Mouse (Mus musculus): ENCODE results near the gene Ensa. TPM values are rescaled to one million over a fixed set of nuclear protein-coding genes. Genes with fewer than 3 reads are reported as not detected.

Gene Ensa
- total and polyA plus RNA-seq, 2 experiments from 2014 or later: 38.5 to 49.6 TPM

GRCm38 (mm10) chr3:95679551-95679950 lies 54.8 kb downstream of the Ensa start:
- DNase-seq (ENCODE audit: low spot score) (no peak), ATAC-seq (ENCODE audit: insufficient read depth, low read depth) (no peak)
- Histone ChIP-seq H3K27me3 (ENCODE audit: control insufficient read depth, insufficient read depth, low read length) (no peaks in the 10 kb centered on the region), H3K9ac (replicated peaks; ENCODE audit: low read depth, low read length) (no peak overlapping the region), H3K4me3 (ENCODE audit: low read depth, low read length) (no peak overlapping the region), H3K27ac (ENCODE audit: low read depth) (no peak overlapping the region), H3K9me3 (replicated peaks; ENCODE audit: control insufficient read depth, low read length) (no peaks in the 10 kb centered on the region), H3K36me3 (replicated peaks; ENCODE audit: control insufficient read depth, insufficient read depth, low read length) (peaks cover 12% of the 10 kb centered on the region), H3K4me1 (ENCODE audit: control insufficient read depth, insufficient read depth) (peaks cover 20% of the 10 kb centered on the region), H3K4me2 (ENCODE audit: low read depth, low read length) (no peak overlapping the region)
- WGBS: 91% methylated on average over 8 of the region's 8 CpGs
- TF ChIP-seq CTCF (IDR thresholded peaks at IDR 0.05; ENCODE audit: low read depth) (no peak), EP300 (IDR thresholded peaks at IDR 0.05; ENCODE audit: low read depth) (no peak)

GRCm38 (mm10) chr3:95680673-95681072 lies 55.9 kb downstream of the Ensa start:
- Histone ChIP-seq H3K9me3 (replicated peaks; ENCODE audit: control insufficient read depth, low read length) (no peaks in the 10 kb centered on the region), H3K4me3 (ENCODE audit: low read depth, low read length) (no peak overlapping the region), H3K9ac (replicated peaks; ENCODE audit: low read depth, low read length) (no peak overlapping the region), H3K4me1 (ENCODE audit: control insufficient read depth, insufficient read depth) (peaks cover 12% of the 10 kb centered on the region), H3K4me2 (ENCODE audit: low read depth, low read length) (no peak overlapping the region), H3K27ac (ENCODE audit: low read depth) (no peak overlapping the region), H3K36me3 (replicated peaks; ENCODE audit: control insufficient read depth, insufficient read depth, low read length) (peaks cover 12% of the 10 kb centered on the region), H3K27me3 (ENCODE audit: control insufficient read depth, insufficient read depth, low read length) (no peaks in the 10 kb centered on the region)
- DNase-seq (ENCODE audit: low spot score) (no peak), ATAC-seq (ENCODE audit: insufficient read depth, low read depth) (no peak)
- WGBS: 66% methylated on average over 6 of the region's 6 CpGs
- TF ChIP-seq CTCF (IDR thresholded peaks at IDR 0.05; ENCODE audit: low read depth) (no peak), EP300 (IDR thresholded peaks at IDR 0.05; ENCODE audit: low read depth) (no peak)

- H3K36me3 ChIP-seq (replicated peaks; ENCODE audit: control insufficient read depth, insufficient read depth, low read length): peaks cover 12% of the 10 kb centered on the region
- peaks cover 13% of the 10 kb centered on the region for H3K4me1 ChIP-seq (ENCODE audit: control insufficient read depth, insufficient read depth)
- ATAC-seq (ENCODE audit: insufficient read depth, low read depth) (no peak), DNase-seq (ENCODE audit: low spot score) (no peak)
- H3K27me3 ChIP-seq (ENCODE audit: control insufficient read depth, insufficient read depth, low read length): no peaks in the 10 kb centered on the region
- no peak overlapping the region for H3K4me3 ChIP-seq (ENCODE audit: low read depth, low read length)
- no peak overlapping the region for H3K4me2 ChIP-seq (ENCODE audit: low read depth, low read length)
- WGBS: 19% methylated on average over 11 of the region's 11 CpGs
- H3K9ac ChIP-seq (replicated peaks; ENCODE audit: low read depth, low read length): no peak overlapping the region
- no peak for TF ChIP-seq CTCF (IDR thresholded peaks at IDR 0.05; ENCODE audit: low read depth)
- H3K9me3 ChIP-seq (replicated peaks; ENCODE audit: control insufficient read depth, low read length): no peaks in the 10 kb centered on the region
- no peak overlapping the region for H3K27ac ChIP-seq (ENCODE audit: low read depth)
These were observed 56.6 kb downstream of the Ensa start for GRCm38 (mm10) chr3:95681365-95681764.

Other genes starting within 250 kb of the Ensa start
- not detected in 2 replicates for gene 4930558C23Rik, start 222.2 kb upstream of the Ensa start, total RNA-seq (2014; rRNA removed; ENCODE audit: low replicate concordance)
- gene 4930558C23Rik, start 222.2 kb upstream of the Ensa start, polyA plus RNA-seq (2015; fragmentation: Nextera tagmentation; extraction: Ambion mirVana): not detected in 2 replicates
- gene Arnt, start 190.6 kb upstream of the Ensa start, total RNA-seq (2014; rRNA removed; ENCODE audit: low replicate concordance): 20.6 and 22.4 TPM in 2 replicates
- gene Arnt, start 190.6 kb upstream of the Ensa start, polyA plus RNA-seq (2015; fragmentation: Nextera tagmentation; extraction: Ambion mirVana): 20.1 and 23.0 TPM in 2 replicates
- gene Ctsk, start 125.7 kb upstream of the Ensa start, total RNA-seq (2014; rRNA removed; ENCODE audit: low replicate concordance): 5.4 and 11.6 TPM in 2 replicates
- 18.9 and 19.7 TPM in 2 replicates for gene Ctsk, start 125.7 kb upstream of the Ensa start, polyA plus RNA-seq (2015; fragmentation: Nextera tagmentation; extraction: Ambion mirVana)
- gene Ctss, start 98.2 kb upstream of the Ensa start, total RNA-seq (2014; rRNA removed; ENCODE audit: low replicate concordance): 6.4 and 9.9 TPM in 2 replicates
- 17.0 and 17.5 TPM in 2 replicates for gene Ctss, start 98.2 kb upstream of the Ensa start, polyA plus RNA-seq (2015; fragmentation: Nextera tagmentation; extraction: Ambion mirVana)
- gene Hormad1, start 65.3 kb upstream of the Ensa start, total RNA-seq (2014; rRNA removed; ENCODE audit: low replicate concordance): not detected in 2 replicates
- not detected in 2 replicates for gene Hormad1, start 65.3 kb upstream of the Ensa start, polyA plus RNA-seq (2015; fragmentation: Nextera tagmentation; extraction: Ambion mirVana)
- gene Golph3l, start 36.1 kb upstream of the Ensa start, total RNA-seq (2014; rRNA removed; ENCODE audit: low replicate concordance): 11.2 and 15.2 TPM in 2 replicates
- 18.0 and 21.0 TPM in 2 replicates for gene Golph3l, start 36.1 kb upstream of the Ensa start, polyA plus RNA-seq (2015; fragmentation: Nextera tagmentation; extraction: Ambion mirVana)
- 213 and 278 TPM in 2 replicates for gene Mcl1, start 33.8 kb downstream of the Ensa start, total RNA-seq (2014; rRNA removed; ENCODE audit: low replicate concordance)
- gene Mcl1, start 33.8 kb downstream of the Ensa start, polyA plus RNA-seq (2015; fragmentation: Nextera tagmentation; extraction: Ambion mirVana): 50.1 and 51.9 TPM in 2 replicates
- 20.2 and 23.8 TPM in 2 replicates for gene Adamtsl4, start 62.9 kb downstream of the Ensa start, total RNA-seq (2014; rRNA removed; ENCODE audit: low replicate concordance)
- gene Adamtsl4, start 62.9 kb downstream of the Ensa start, polyA plus RNA-seq (2015; fragmentation: Nextera tagmentation; extraction: Ambion mirVana): 7.5 and 11.2 TPM in 2 replicates
- 22.9 and 63.8 TPM in 2 replicates for gene Ecm1, start 114.6 kb downstream of the Ensa start, total RNA-seq (2014; rRNA removed; ENCODE audit: low replicate concordance)
- 55.8 and 59.6 TPM in 2 replicates for gene Ecm1, start 114.6 kb downstream of the Ensa start, polyA plus RNA-seq (2015; fragmentation: Nextera tagmentation; extraction: Ambion mirVana)
- gene Tars2, start 135.2 kb downstream of the Ensa start, total RNA-seq (2014; rRNA removed; ENCODE audit: low replicate concordance): 43.5 and 47.1 TPM in 2 replicates
- 30.0 and 30.3 TPM in 2 replicates for gene Tars2, start 135.2 kb downstream of the Ensa start, polyA plus RNA-seq (2015; fragmentation: Nextera tagmentation; extraction: Ambion mirVana)
- gene Rprd2, start 193.9 kb downstream of the Ensa start, total RNA-seq (2014; rRNA removed; ENCODE audit: low replicate concordance): 25.6 and 28.8 TPM in 2 replicates
- gene Rprd2, start 193.9 kb downstream of the Ensa start, polyA plus RNA-seq (2015; fragmentation: Nextera tagmentation; extraction: Ambion mirVana): 15.8 and 20.8 TPM in 2 replicates
- 2.2 and 6.0 TPM in 2 replicates for gene Prpf3, start 230.9 kb downstream of the Ensa start, total RNA-seq (2014; rRNA removed; ENCODE audit: low replicate concordance)
- gene Prpf3, start 230.9 kb downstream of the Ensa start, polyA plus RNA-seq (2015; fragmentation: Nextera tagmentation; extraction: Ambion mirVana): 15.8 and 16.3 TPM in 2 replicates
- 142 and 222 TPM in 2 replicates for gene Mrps21, start 246.5 kb downstream of the Ensa start, total RNA-seq (2014; rRNA removed; ENCODE audit: low replicate concordance)
- 521 and 561 TPM in 2 replicates for gene Mrps21, start 246.5 kb downstream of the Ensa start, polyA plus RNA-seq (2015; fragmentation: Nextera tagmentation; extraction: Ambion mirVana)

Data from heart, postnatal 0 days (tissue).